Mouse (Mus musculus): Measurements from ENCODE around the gene Ltb4r2. TPM values are rescaled to one million over a fixed set of nuclear protein-coding genes. Genes with fewer than 3 reads are reported as not detected.

The Ltb4r2 gene
- polyA plus RNA-seq, 1 experiment from 2014 or later: 0.38 TPM

DNA sequence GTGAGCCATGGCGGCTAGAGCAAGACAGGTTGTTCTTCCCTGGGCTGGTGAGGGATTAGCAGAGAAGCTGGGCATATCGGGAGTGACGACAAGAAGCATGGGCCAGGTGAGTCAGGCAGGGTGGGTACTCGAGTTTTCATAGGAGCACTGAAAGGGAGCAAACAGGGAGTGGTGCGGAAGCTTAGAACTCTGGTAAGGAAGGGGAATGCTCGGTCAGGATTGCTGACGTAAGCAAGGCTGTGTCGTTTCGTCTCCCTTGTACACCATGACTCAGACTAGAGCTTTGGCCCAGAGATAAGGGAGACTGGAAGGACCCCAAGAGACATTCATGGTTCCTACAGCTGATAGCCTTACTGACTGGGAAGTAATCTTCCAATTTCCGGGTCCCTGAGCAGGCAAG lies 27.3 kb upstream of the Ltb4r2 start:
- peaks cover under 1% of the 10 kb centered on the region for H3K36me3 ChIP-seq (ENCODE audit: control insufficient read depth, insufficient read depth)
- no peak overlapping the region for H3K4me3 ChIP-seq (replicated peaks; ENCODE audit: low read length)
- ATAC-seq: no peak
- no peak overlapping the region for H3K27ac ChIP-seq (ENCODE audit: low read length)
- no peaks in the 10 kb centered on the region for H3K27me3 ChIP-seq (replicated peaks; ENCODE audit: control insufficient read depth, insufficient read depth, low read length)
- peaks cover 10% of the 10 kb centered on the region for H3K4me1 ChIP-seq (replicated peaks; ENCODE audit: control insufficient read depth, insufficient read depth, low read length)
- H3K9me3 ChIP-seq (ENCODE audit: control insufficient read depth, low read length): no peaks in the 10 kb centered on the region
- 76% methylated on average over 10 of the region's 10 CpGs for WGBS
- no peak overlapping the region for H3K4me2 ChIP-seq (ENCODE audit: low read length)
- no peak overlapping the region for H3K9ac ChIP-seq (replicated peaks; ENCODE audit: low read depth, low read length)

DNA sequence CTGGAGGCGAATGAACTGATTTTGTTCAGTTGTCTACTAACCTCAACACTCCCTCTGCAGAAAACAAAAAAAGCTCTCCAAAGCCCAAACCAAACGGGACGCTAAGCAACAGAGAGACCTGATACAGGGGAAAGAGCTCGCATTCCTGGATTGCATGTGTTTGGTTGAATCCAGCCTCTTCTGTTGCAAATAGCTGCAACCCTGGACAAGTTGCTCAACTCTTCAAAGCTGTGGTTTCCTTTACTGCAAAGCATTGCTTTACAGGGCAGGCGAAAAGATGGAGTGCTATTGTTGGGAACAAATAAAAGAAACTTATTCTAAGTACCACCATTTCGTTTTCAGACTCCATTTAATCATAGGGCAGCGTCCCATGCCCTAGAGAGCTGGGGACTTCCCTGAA lies 26.4 kb upstream of the Ltb4r2 start:
- H3K4me3 ChIP-seq (replicated peaks; ENCODE audit: low read length): no peak overlapping the region
- no peak overlapping the region for H3K4me2 ChIP-seq (ENCODE audit: low read length)
- H3K27me3 ChIP-seq (replicated peaks; ENCODE audit: control insufficient read depth, insufficient read depth, low read length): no peaks in the 10 kb centered on the region
- peaks cover 7% of the 10 kb centered on the region for H3K36me3 ChIP-seq (ENCODE audit: control insufficient read depth, insufficient read depth)
- no peak overlapping the region for H3K9ac ChIP-seq (replicated peaks; ENCODE audit: low read depth, low read length)
- WGBS: 68% methylated on average over 7 of the region's 7 CpGs
- ATAC-seq: no peak
- H3K9me3 ChIP-seq (ENCODE audit: control insufficient read depth, low read length): no peaks in the 10 kb centered on the region
- H3K4me1 ChIP-seq (replicated peaks; ENCODE audit: control insufficient read depth, insufficient read depth, low read length): peaks cover 10% of the 10 kb centered on the region
- no peak overlapping the region for H3K27ac ChIP-seq (ENCODE audit: low read length)

DNA sequence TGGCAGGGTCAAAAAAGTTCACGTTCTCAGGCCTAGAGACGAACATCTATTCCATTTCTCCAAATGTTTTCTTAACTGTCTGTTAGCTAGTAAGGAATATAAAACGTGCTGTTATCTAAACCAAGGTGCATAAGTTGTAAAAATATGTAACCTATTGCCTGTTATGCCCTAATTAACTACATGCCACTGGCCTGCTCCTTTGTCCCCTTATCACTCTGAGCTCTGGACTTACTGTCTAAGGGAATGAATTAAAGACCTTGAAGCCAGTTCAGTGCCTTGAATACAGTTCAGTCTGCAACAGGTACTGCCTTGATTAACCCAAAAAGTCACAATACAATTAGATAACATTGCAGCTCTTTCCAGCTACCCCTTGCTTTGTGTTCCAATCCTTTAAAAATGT lies 25.9 kb upstream of the Ltb4r2 start:
- no peak overlapping the region for H3K4me2 ChIP-seq (ENCODE audit: low read length)
- ATAC-seq: no peak
- 72% methylated on average over 3 of the region's 3 CpGs for WGBS

DNA sequence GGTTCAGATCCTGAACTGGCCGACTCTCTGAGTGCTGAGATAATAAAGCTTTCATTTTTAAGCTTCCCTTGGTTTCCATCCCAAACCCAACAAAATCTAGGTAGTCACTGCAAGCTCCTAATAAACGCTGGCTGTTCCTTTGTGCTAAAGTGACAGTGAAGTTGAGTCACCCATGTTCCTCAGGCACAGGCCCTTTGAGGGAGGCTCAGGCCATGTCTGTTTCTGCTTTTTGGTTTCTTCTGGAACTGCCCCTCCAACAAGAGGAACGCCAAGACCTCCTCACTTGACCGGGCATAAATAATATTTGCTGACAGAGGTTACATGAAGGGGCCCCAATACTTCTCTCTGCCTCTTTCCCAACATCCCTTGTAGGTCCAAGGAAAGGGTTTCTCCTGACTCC lies 25.5 kb upstream of the Ltb4r2 start:
- Histone ChIP-seq H3K27ac (ENCODE audit: low read length) (no peak overlapping the region), H3K27me3 (replicated peaks; ENCODE audit: control insufficient read depth, insufficient read depth, low read length) (no peaks in the 10 kb centered on the region), H3K9ac (replicated peaks; ENCODE audit: low read depth, low read length) (no peak overlapping the region), H3K36me3 (ENCODE audit: control insufficient read depth, insufficient read depth) (peaks cover 7% of the 10 kb centered on the region), H3K4me2 (ENCODE audit: low read length) (no peak overlapping the region), H3K4me1 (replicated peaks; ENCODE audit: control insufficient read depth, insufficient read depth, low read length) (peaks cover 4% of the 10 kb centered on the region), H3K4me3 (replicated peaks; ENCODE audit: low read length) (no peak overlapping the region), H3K9me3 (ENCODE audit: control insufficient read depth, low read length) (no peaks in the 10 kb centered on the region)
- ATAC-seq: no peak
- 83% methylated on average over 4 of the region's 4 CpGs for WGBS

More for the DNA sequence above, 25.9 kb upstream of the Ltb4r2 start:
- Histone ChIP-seq H3K9ac (replicated peaks; ENCODE audit: low read depth, low read length) (no peak overlapping the region), H3K9me3 (ENCODE audit: control insufficient read depth, low read length) (no peaks in the 10 kb centered on the region), H3K4me3 (replicated peaks; ENCODE audit: low read length) (no peak overlapping the region), H3K27me3 (replicated peaks; ENCODE audit: control insufficient read depth, insufficient read depth, low read length) (no peaks in the 10 kb centered on the region), H3K4me1 (replicated peaks; ENCODE audit: control insufficient read depth, insufficient read depth, low read length) (peaks cover 8% of the 10 kb centered on the region), H3K27ac (ENCODE audit: low read length) (no peak overlapping the region), H3K36me3 (ENCODE audit: control insufficient read depth, insufficient read depth) (peaks cover 7% of the 10 kb centered on the region)

DNA sequence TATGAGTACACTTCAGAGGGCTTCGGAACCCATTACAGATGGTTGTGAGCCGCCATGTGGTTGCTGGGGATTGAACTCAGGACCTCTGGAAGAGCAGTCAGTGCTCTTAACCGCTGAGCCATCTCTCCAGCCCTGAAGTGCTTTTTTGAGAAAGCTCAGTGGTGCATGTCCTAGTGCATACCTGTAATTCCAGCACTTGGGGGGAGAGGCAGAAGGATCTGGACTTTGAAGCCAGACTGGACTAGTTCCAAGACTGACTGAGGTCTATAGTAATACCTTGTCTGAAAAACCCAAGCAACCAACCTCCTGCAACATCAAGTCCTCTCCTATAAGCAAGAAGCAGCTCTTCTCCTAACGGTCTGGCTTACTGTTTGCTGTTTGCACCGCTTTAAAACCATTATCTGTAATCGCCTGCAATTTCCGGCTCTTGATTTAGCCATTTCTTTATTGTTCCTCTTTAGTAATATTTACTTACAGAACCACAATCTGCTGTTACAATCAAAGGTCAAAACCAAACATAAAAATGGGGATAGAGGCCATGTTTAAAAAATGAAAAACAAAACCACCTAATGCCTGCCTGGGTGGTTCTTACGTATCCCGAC lies 24.0 kb upstream of the Ltb4r2 start:
- Histone ChIP-seq H3K4me3 (replicated peaks; ENCODE audit: low read length) (no peak overlapping the region), H3K36me3 (ENCODE audit: control insufficient read depth, insufficient read depth) (peaks cover 7% of the 10 kb centered on the region), H3K4me2 (ENCODE audit: low read length) (no peak overlapping the region), H3K4me1 (replicated peaks; ENCODE audit: control insufficient read depth, insufficient read depth, low read length) (no peaks in the 10 kb centered on the region), H3K9ac (replicated peaks; ENCODE audit: low read depth, low read length) (no peak overlapping the region), H3K9me3 (ENCODE audit: control insufficient read depth, low read length) (no peaks in the 10 kb centered on the region), H3K27ac (ENCODE audit: low read length) (no peak overlapping the region), H3K27me3 (replicated peaks; ENCODE audit: control insufficient read depth, insufficient read depth, low read length) (no peaks in the 10 kb centered on the region)
- 85% methylated on average over 9 of the region's 9 CpGs for WGBS
- no peak for ATAC-seq

DNA sequence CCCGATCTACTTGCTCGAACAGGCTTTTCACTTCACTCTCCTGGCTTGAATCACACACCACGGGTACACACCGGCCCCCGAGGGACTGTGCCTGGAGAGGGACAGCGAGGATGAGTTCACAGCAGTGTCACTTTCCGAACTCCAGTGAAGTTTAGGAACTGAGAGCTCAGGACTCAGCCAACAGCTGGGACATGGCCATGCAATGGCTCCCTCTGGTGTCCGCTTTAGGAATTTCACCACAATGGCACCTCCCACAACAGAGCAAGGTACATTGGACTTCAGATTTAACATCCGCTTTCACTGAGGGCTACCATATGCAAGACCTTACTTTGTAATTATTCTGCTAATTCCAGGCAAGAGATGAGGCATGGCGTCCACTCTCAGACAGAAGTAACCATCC lies 17.5 kb upstream of the Ltb4r2 start:
- Histone ChIP-seq H3K4me3 (replicated peaks; ENCODE audit: low read length) (no peak overlapping the region), H3K4me1 (replicated peaks; ENCODE audit: control insufficient read depth, insufficient read depth, low read length) (peaks cover 31% of the 10 kb centered on the region), H3K36me3 (ENCODE audit: control insufficient read depth, insufficient read depth) (peaks cover 7% of the 10 kb centered on the region), H3K27me3 (replicated peaks; ENCODE audit: control insufficient read depth, insufficient read depth, low read length) (no peaks in the 10 kb centered on the region), H3K9ac (replicated peaks; ENCODE audit: low read depth, low read length) (no peak overlapping the region; the same call in 1 of the 2 replicates), H3K9me3 (ENCODE audit: control insufficient read depth, low read length) (no peaks in the 10 kb centered on the region), H3K27ac (ENCODE audit: low read length) (no peak overlapping the region), H3K4me2 (ENCODE audit: low read length) (0 out of 2 replicates have a peak overlapping the region, but pooled peaks have one; percentile 16)
- ATAC-seq: peak; percentile 70
- 22% methylated on average over 10 of the region's 10 CpGs for WGBS

DNA sequence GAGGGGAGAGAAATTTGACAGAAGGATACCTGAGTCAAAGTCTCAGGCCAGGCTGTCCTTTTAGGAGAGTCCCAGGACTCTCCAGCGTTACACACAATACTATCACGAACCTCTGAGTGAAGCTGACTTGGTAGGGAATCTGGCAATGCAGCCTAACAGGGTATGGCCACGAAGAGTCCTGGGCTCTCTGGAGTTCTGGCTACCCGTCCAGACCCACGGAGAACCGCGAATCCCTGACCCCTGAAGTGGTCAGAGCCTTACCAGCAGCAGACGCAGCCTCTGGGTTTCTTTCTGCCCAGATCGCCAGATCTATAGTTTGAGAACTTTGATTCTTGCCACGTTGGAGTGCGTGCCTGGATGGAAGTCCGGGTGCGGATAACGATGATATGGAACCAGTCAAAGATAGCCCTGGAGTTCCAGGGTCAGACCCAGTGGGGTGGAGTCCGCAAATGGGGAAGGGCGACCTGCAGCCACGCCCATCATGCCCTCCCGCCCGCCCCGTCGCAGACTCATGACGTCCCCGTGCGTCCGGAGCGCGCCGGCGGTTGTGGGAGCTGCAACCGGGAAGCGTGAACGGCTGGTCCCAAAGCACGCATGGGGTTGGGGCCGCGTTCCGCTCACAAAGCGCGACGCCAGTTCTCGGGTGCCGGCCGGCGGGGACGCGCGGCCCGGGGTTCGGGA lies 15.9 kb upstream of the Ltb4r2 start, which contains the start of the genes Dhrs1 and Nop9:
Gene Dhrs1, minus strand, starts transcription at position 511 of the 681 bp plus-strand sequence.
Gene Nop9, plus strand, starts transcription at position 514 of the 681 bp plus-strand sequence.
- peak within 1 kb of the TSS; percentile 33; the same call in 1 of the 2 replicates for H3K27ac ChIP-seq (ENCODE audit: low read length)

DNA sequence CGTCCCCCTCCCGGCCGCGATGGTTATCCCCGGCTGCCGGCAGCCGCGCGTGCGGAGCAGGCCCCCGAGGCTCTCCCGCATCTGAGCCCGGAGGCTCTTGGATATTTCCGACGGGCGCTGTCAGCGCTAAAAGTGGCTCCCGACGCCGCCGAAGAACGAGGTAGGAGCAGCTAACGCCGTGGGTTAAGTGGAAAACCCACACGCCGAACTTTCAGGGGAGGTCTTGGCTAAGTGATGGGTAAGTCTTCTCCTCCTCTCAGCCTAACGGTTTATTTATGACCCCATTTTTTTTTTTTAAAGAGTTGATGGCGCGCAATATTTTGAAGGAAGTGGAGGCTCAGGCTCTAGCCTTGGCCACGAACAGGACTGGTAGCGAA lies 15.4 kb upstream of the Ltb4r2 start:
- H3K9ac ChIP-seq (replicated peaks; ENCODE audit: low read depth, low read length): peak overlapping the region; percentile 81
- H3K4me2 ChIP-seq (ENCODE audit: low read length): peak overlapping the region; percentile 84
- H3K9me3 ChIP-seq (ENCODE audit: control insufficient read depth, low read length): no peaks in the 10 kb centered on the region
- under 1% methylated on average over 31 of the region's 31 CpGs for WGBS
- no peaks in the 10 kb centered on the region for H3K27me3 ChIP-seq (replicated peaks; ENCODE audit: control insufficient read depth, insufficient read depth, low read length)
- H3K27ac ChIP-seq (ENCODE audit: low read length): peak overlapping the region; percentile 33; the same call in 1 of the 2 replicates
- ATAC-seq: no peak
- H3K36me3 ChIP-seq (ENCODE audit: control insufficient read depth, insufficient read depth): peaks cover 12% of the 10 kb centered on the region
- H3K4me1 ChIP-seq (replicated peaks; ENCODE audit: control insufficient read depth, insufficient read depth, low read length): peaks cover 31% of the 10 kb centered on the region
- H3K4me3 ChIP-seq (replicated peaks; ENCODE audit: low read length): peak overlapping the region; percentile 86

More for the DNA sequence above, 15.9 kb upstream of the Ltb4r2 start, which contains the start of the genes Dhrs1 and Nop9:
- Histone ChIP-seq H3K36me3 (ENCODE audit: control insufficient read depth, insufficient read depth) (peaks cover 9% of the 10 kb centered on the region), H3K9me3 (ENCODE audit: control insufficient read depth, low read length) (no peaks in the 10 kb centered on the region), H3K9ac (replicated peaks; ENCODE audit: low read depth, low read length) (peak within 1 kb of the TSS; percentile 81), H3K4me2 (ENCODE audit: low read length) (peak within 1 kb of the TSS; percentile 84), H3K4me3 (replicated peaks; ENCODE audit: low read length) (peak within 1 kb of the TSS; percentile 86), H3K27me3 (replicated peaks; ENCODE audit: control insufficient read depth, insufficient read depth, low read length) (no peaks in the 10 kb centered on the region), H3K4me1 (replicated peaks; ENCODE audit: control insufficient read depth, insufficient read depth, low read length) (peaks cover 31% of the 10 kb centered on the region)
- peak; percentile 75 for ATAC-seq
- WGBS: 1% methylated on average over 48 of the region's 48 CpGs

DNA sequence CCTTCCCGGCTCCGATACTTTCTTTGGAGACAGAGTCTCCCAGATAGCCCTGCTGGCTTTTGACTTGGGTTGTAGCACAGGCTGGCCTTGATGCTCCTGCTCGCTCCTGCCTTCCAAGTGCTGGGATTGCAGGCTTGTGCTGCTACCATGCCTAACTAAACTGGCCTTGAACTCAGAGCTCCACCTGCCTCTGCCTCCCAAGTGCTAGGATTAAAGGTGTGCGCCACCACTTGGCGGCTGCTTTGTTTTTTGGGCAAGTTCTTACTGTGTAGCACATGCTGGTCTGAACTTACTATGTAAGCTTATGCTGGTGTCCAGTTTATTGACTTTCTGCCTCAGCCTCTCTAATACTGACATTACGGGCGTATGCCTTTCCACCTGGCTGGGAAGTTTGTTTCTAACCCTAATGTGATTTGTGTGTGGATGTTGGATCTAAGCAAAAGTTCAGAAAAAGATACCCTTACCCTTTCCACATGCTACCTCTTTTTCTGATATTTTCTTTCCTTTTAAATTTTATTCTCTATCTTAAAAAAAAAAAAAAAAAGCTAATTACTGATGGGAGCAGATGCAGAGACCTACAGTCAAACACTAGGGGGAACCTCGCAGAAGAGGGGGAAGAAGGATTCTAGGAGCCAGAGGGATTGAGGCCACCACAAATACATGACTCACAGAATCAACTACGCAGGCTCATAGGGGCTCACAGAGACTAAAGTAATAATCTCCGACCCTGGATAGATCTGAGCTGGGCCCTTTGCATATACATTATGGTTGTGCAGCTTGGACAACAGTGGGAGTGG lies 14.0 kb upstream of the Ltb4r2 start:
- ATAC-seq: no peak
- Histone ChIP-seq H3K27me3 (replicated peaks; ENCODE audit: control insufficient read depth, insufficient read depth, low read length) (no peaks in the 10 kb centered on the region), H3K9me3 (ENCODE audit: control insufficient read depth, low read length) (no peaks in the 10 kb centered on the region), H3K27ac (ENCODE audit: low read length) (no peak overlapping the region), H3K4me3 (replicated peaks; ENCODE audit: low read length) (no peak overlapping the region), H3K4me1 (replicated peaks; ENCODE audit: control insufficient read depth, insufficient read depth, low read length) (peaks cover 31% of the 10 kb centered on the region), H3K4me2 (ENCODE audit: low read length) (peak overlapping the region; percentile 84; the same call in 1 of the 2 replicates), H3K36me3 (ENCODE audit: control insufficient read depth, insufficient read depth) (peaks cover 19% of the 10 kb centered on the region), H3K9ac (replicated peaks; ENCODE audit: low read depth, low read length) (no peak overlapping the region)
- WGBS: 90% methylated on average over 10 of the region's 10 CpGs
